Mouse (Mus musculus): ENCODE measurements around the gene Klhl33.

DNA sequence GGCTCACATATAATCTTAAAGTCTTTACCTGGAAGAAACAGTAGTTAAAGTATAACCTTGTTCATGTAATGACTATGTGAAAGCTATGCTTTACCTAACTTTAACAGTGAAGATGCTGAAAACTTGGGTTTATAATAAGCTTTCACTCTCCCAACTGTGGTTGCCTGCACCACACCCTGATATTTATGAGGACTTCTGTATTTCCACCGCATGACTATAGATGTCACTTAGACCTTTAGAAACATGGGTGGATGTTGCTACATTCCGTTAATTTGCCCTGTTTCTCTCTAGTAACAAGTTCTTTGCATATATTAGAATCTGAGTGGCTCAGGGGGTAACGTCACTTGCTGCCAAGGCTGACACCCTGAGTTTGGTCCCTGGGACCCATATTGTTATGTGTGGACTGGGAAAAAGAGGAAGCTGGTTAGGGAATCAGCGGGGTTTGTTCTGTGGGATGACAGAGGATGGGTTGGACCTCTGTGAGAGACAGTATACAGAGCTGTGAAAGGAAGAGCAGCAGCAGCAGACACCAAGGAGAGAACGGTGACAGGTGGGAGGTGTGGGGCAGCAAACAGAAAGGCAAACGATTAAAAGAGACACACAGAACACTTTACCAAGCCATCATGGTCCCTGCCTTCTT, 21.6 kb downstream of the Klhl33 start:
- TF ChIP-seq CTCF (IDR thresholded peaks at IDR 0.05) (no peak), POLR2A (IDR thresholded peaks at IDR 0.05; ENCODE audit: insufficient read depth, low read depth, low read length) (no peak)

Data from heart, adult 2 months (tissue).